Mouse (Mus musculus): ENCODE data around the gene Kat7. TPM values are rescaled to one million over a fixed set of nuclear protein-coding genes. Genes with fewer than 3 reads are reported as not detected.
A peak's percentile ranks its signal among the peaks of the same experiment; 100 is the strongest.

Gene Kat7
- total RNA-seq, 1 experiment from 2014 or later, result 82.4 TPM

DNA sequence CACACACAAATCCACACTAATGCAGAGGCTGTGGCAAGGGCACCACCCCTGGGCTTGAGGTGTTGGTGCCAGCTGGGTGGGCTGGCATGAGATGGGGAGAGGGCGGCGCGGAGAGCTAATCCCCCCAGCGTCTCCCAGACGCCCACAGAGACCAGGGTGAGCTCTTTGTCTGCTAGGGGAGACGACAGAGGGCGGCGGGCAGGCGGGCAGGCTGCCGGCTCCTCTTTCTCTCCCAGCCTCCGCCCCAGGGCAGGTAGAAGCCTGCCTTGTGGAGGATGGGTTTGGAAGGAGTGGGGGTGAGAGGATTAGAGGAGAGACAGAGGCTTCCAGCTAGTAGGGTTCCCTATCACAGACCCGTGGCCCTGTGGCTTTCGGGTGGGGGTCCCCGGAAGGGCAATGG is 63.0 kb downstream of the Kat7 start:
- no peak for ATAC-seq (replicated peaks; ENCODE audit: low read depth, poor library complexity, severe bottlenecking)

GRCm38 (mm10) chr11:95245456-95245855 is 64.6 kb downstream of the Kat7 start:
- ATAC-seq (replicated peaks; ENCODE audit: low read depth, poor library complexity, severe bottlenecking), result no peak

- ATAC-seq (replicated peaks; ENCODE audit: low read depth, poor library complexity, severe bottlenecking), result no peak
These were observed 67.4 kb downstream of the Kat7 start for GRCm38 (mm10) chr11:95242653-95243052.

GRCm38 (mm10) chr11:95238477-95238876 is 71.6 kb downstream of the Kat7 start:
- ATAC-seq (replicated peaks; ENCODE audit: low read depth, poor library complexity, severe bottlenecking), result no peak

DNA sequence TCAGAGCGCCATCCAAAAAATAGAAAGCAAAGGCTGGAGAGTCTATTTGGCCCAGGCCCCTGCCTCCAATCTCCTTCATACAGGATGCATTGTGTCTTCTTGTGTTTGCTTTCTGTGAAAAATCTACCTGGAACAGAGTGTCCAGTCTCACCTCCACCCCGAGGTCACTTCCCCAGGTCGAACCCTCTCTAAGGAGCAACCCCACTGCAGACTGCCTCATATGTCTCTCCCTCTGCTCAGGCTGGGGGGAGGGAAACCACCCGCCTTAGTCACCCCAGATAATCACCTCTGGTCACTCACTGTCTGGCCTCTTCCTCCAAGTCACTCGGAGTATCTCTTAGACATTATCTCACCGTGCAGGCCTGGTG is 77.7 kb downstream of the Kat7 start:
- ATAC-seq (replicated peaks; ENCODE audit: low read depth, poor library complexity, severe bottlenecking), result no peak

- ATAC-seq (replicated peaks; ENCODE audit: low read depth, poor library complexity, severe bottlenecking), result peak; percentile 85
These were observed 78.2 kb downstream of the Kat7 start for GRCm38 (mm10) chr11:95231688-95232328.

DNA sequence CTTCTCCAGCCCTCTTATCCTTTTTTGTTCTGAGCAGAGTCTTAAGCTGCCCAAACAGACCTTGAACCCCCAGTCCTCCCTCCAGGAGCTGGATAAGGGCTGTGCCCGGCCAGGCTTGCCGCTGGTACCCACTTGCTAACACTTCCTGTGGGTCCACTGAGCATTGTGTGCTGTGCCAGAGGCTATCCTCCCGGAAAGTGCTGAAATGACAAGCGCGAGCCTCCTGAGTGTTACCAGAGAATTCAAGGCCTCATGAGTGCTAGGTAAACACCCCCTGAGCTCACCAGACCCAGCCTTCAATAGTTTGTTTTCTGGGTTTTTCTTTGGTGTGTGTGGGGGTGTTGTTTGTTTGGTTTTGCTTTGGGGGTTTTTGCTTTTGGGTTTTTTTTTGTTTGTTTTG is 82.6 kb downstream of the Kat7 start:
- ATAC-seq (replicated peaks; ENCODE audit: low read depth, poor library complexity, severe bottlenecking), result no peak

GRCm38 (mm10) chr11:95225448-95225847 is 84.6 kb downstream of the Kat7 start:
- no peak for ATAC-seq (replicated peaks; ENCODE audit: low read depth, poor library complexity, severe bottlenecking)

Other genes starting within 250 kb of the Kat7 start
- gene Itga3, start 233.4 kb downstream of the Kat7 start, total RNA-seq (2017), result 0.05 TPM in 1 of 2 replicates, not detected in the other
- not detected in 2 replicates for gene Dlx3, start 190.1 kb downstream of the Kat7 start, total RNA-seq (2017)
- not detected in 2 replicates for gene Dlx4, start 164.0 kb downstream of the Kat7 start, total RNA-seq (2017)
- not detected in 2 replicates for gene Tac4, start 48.7 kb downstream of the Kat7 start, total RNA-seq (2017)
- 120 and 143 TPM in 2 replicates for gene Fam117a, start 26.8 kb upstream of the Kat7 start, total RNA-seq (2017)
- gene Slc35b1, start 74.4 kb upstream of the Kat7 start, total RNA-seq (2017), result 30.4 and 30.6 TPM in 2 replicates
- gene Spop, start 103.8 kb upstream of the Kat7 start, total RNA-seq (2017), result 47.8 and 64.9 TPM in 2 replicates
- gene Nxph3, start 204.3 kb upstream of the Kat7 start, total RNA-seq (2017), result not detected in 2 replicates

Measured in common myeloid progenitor, adult 5-6 weeks (primary cell).